Mouse (Mus musculus) layer of hippocampus, postnatal 10 days (tissue): ENCODE data around the gene Sh3rf3. TPM values are rescaled to one million over a fixed set of nuclear protein-coding genes. Genes with fewer than 3 reads are reported as not detected.
A peak's percentile ranks its signal among the peaks of the same experiment; 100 is the strongest.

Experiments used
- DNase-seq, 2 experiments: peaks; one replicate each; pipeline ENCODE4 v3.0.0; 2021; ENCODE audit warnings: low spot score in 2 of 2
- total RNA-seq, 2 experiments: library from RNA; stranded (reverse); gene quantifications; 2 replicates each; pipeline ENCODE4 v1.2.3; 2021

The Sh3rf3 gene
- total RNA-seq, 2 experiments from 2014 or later = 47.8 to 50.1 TPM

- no peak for DNase-seq
Observed at GRCm38 (mm10) chr10:59104683-59105082, 291.5 kb downstream of the Sh3rf3 start.

- no peak for DNase-seq
Observed at GRCm38 (mm10) chr10:59105885-59106284, 292.7 kb downstream of the Sh3rf3 start.

- no peak for DNase-seq
Observed at GRCm38 (mm10) chr10:59106644-59107043, 293.5 kb downstream of the Sh3rf3 start.

GRCm38 (mm10) chr10:59109015-59109414 lies 295.9 kb downstream of the Sh3rf3 start:
- peak; percentile 87 to 90 for DNase-seq

DNA sequence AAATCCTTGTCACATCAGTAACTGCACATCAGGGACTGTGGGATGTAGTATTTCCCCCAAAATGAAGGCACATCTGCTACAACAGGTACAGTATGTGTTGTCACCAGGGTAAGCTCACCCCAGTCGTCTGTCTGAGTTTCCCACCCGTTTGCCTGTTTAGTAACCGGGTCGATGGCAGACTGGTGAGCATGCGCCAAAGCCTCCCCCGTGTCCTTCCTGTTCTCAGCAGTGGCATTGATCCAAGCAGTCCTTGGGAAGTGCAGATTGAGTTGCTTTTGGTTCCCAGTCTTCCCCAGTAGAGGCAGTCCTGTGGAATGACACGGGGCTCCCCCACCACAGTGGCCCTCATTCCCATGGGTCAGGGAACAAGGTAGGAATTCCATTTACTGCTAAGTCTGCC lies 297.2 kb downstream of the Sh3rf3 start:
- peak in 1 of 2 experiments; percentile 32 for DNase-seq

- no peak for DNase-seq
Observed at GRCm38 (mm10) chr10:59112755-59113154, 299.6 kb downstream of the Sh3rf3 start.

GRCm38 (mm10) chr10:59113386-59113785 lies 300.2 kb downstream of the Sh3rf3 start:
- DNase-seq = no peak

- peak; percentile 54 to 68 for DNase-seq
Observed at GRCm38 (mm10) chr10:59114535-59115291, 301.6 kb downstream of the Sh3rf3 start.

GRCm38 (mm10) chr10:59115691-59116090 lies 302.5 kb downstream of the Sh3rf3 start:
- no peak for DNase-seq

- no peak for DNase-seq
Observed at GRCm38 (mm10) chr10:59116331-59116730, 303.2 kb downstream of the Sh3rf3 start.

DNA sequence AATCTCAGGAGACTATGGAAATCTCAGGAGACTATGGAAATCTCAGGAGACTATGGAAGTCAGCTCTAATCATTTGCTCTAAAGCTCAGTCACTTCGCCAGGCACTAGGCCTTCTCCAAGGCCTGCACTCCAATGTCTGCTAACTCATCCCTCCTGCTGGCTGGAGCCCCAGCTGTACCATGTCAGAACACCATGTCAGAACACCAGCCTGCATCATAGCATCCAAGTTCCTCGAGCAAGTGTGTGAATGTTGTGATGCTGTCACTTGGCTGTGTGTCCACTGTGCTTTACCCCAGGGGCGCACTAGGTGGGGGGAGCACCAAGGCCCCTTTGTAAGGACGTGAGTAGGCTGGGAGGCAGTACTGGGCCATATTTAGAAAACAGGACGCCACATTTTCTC lies 304.4 kb downstream of the Sh3rf3 start:
- DNase-seq = no peak

DNA sequence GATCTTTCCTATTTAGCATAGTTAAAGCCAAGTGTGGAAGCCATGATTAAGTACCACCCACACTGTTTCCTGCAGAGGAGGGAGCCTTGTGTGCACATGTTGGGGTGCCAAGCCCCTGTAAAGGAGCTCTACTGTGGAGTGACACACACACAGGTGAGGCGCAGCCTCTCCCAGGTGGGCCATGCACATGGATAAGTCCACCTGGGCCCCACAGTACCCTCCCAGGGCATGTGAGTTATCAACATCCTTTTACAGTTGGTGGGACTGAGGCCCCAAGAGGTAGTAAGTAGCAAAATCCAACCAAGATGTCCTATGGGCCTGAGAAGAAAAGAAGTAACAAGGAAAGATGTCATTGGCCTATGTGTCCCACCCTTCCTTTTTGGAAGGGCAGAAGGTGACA lies 305.8 kb downstream of the Sh3rf3 start:
- no peak for DNase-seq

- DNase-seq = no peak
Observed at GRCm38 (mm10) chr10:59119811-59120210, 306.7 kb downstream of the Sh3rf3 start.

GRCm38 (mm10) chr10:59125497-59125896 lies 312.3 kb downstream of the Sh3rf3 start:
- no peak for DNase-seq

DNA sequence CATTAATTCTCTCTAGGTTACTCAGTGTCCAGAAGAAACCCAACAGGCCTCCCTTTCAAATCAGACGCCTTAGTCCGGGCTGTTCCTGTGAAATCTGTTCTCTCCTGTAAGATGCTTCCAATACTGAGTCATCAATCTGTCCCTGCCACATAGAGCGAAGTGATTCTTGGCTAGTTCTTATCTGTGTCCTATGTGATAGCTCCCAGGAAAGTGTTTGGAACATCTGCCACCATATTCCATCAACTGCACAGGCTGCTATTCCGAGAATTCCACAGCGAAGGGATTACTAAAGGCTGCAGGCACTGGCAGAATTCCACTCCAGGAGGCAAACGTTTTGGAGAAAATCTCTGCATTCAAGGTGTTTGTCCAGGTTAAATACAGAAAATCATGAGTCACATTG lies 314.5 kb downstream of the Sh3rf3 start:
- no peak for DNase-seq

GRCm38 (mm10) chr10:59131926-59132628 lies 318.9 kb downstream of the Sh3rf3 start:
- no peak for DNase-seq

- no peak for DNase-seq
Observed at GRCm38 (mm10) chr10:59133478-59134009, 320.4 kb downstream of the Sh3rf3 start.

GRCm38 (mm10) chr10:59149956-59150383 lies 336.8 kb downstream of the Sh3rf3 start:
- DNase-seq = peak; percentile 43 to 60

GRCm38 (mm10) chr10:59150938-59151657 lies 337.9 kb downstream of the Sh3rf3 start:
- no peak for DNase-seq

- DNase-seq = no peak
Observed at GRCm38 (mm10) chr10:59152544-59153081, 339.5 kb downstream of the Sh3rf3 start.

DNA sequence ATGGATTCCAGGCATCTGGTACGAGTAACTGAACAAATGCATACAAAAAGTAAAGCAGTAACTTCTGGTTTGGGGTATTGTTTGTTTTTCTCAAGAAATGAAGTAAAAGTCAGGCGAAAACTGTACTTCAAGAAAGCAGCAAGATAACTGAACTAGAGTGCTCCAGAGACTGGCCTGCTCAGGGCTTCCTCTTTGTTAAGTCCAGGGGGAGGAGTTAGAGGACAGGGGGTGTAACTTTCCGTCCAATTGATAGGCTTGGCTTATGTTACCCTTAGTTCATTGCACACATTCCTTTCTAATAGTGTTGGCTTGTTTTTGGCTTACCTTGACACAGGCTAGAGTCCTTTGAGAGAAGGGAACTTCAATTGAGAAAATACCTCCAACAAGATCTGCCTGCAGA lies 345.5 kb downstream of the Sh3rf3 start:
- DNase-seq = no peak
